Mouse (Mus musculus): ENCODE measurements around the gene Defb25. TPM values are rescaled to one million over a fixed set of nuclear protein-coding genes. Genes with fewer than 3 reads are reported as not detected.

The Defb25 gene
- polyA plus RNA-seq, 1 experiment = 2.0 TPM

DNA sequence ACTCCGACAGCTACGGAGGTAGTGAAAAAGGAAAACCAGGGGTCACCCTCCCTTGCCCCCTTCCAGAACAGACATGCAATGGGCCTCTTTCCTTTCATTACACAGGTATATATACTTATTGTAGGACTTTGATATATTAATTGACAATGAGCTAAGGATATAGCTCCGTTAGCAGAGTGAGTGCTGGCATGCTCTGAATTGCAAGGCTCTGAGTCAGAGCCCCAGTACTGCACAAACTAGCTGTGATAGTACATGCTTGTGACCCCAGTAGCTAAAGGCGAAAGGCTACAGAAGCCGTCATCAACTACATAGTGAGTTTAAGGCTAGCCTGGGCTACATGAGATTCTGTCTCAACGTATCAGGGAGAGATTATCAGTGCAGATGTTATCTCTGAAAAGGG, 7.1 kb upstream of the Defb25 start:
- no peak for TF ChIP-seq POLR2A (IDR thresholded peaks at IDR 0.05; ENCODE audit: low read depth, low read length)
- Histone ChIP-seq H3K27ac (ENCODE audit: insufficient read depth, low read length) (no peak overlapping the region), H3K4me3 (ENCODE audit: insufficient read depth, low read length) (no peak overlapping the region), H3K4me1 (ENCODE audit: control insufficient read depth, insufficient read depth, low read length) (no peaks in the 10 kb centered on the region)

DNA sequence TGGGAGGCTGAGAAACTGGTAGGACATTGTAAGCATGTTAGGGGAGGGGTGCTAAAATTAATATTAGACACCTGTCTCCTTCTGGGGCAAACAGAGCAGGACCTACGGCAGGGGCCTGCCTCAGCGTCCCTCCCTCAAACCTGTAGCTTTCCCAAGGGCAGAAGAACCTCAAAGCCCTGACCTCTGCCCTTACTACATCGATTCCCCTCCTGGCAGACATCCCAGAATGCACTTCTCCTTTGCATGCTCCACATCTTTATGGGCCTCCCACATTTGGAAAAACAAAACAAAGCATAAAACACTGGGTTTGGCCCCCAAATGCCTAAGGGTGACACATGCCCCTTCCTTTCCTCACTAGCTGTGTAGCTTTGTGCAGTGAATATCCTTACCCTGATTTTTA, 6.4 kb upstream of the Defb25 start:
- H3K4me3 ChIP-seq (ENCODE audit: insufficient read depth, low read length) = no peak overlapping the region
- TF ChIP-seq POLR2A (IDR thresholded peaks at IDR 0.05; ENCODE audit: low read depth, low read length) (no peak), CTCF (IDR thresholded peaks at IDR 0.05; ENCODE audit: borderline replicate concordance, insufficient read depth, low read length) (no peak)
- no peak overlapping the region for H3K27ac ChIP-seq (ENCODE audit: insufficient read depth, low read length)
- no peaks in the 10 kb centered on the region for H3K4me1 ChIP-seq (ENCODE audit: control insufficient read depth, insufficient read depth, low read length)

DNA sequence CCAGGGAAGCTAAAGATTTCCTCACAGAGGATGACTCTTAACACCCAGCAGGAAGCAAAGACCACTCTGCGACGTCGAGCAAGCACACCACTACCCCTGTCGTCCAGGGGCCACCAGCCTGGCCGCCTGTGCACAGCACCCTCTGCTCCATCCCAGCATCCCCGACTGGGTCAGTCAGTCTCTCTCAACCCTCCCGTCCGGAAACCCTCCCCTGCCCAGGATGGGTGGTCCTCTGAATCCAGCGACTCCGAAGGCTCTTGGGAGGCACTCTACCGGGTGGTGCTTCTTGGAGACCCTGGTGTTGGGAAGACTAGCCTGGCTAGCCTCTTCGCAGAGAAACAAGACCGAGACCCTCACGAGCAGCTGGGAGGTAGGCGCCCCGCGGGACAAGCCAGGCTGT, 5.2 kb upstream of the Defb25 start:
- no peaks in the 10 kb centered on the region for H3K4me1 ChIP-seq (ENCODE audit: control insufficient read depth, insufficient read depth, low read length)
- H3K4me3 ChIP-seq (ENCODE audit: insufficient read depth, low read length) = no peak overlapping the region
- TF ChIP-seq CTCF (IDR thresholded peaks at IDR 0.05; ENCODE audit: borderline replicate concordance, insufficient read depth, low read length) (no peak), POLR2A (IDR thresholded peaks at IDR 0.05; ENCODE audit: low read depth, low read length) (no peak)

GRCm38 (mm10) chr2:152626774-152627591, 4.1 kb upstream of the Defb25 start, which contains the start of gene Rem1:
TSS of gene Rem1 (plus strand) at chr2:152626951.
- TF ChIP-seq CTCF (IDR thresholded peaks at IDR 0.05; ENCODE audit: borderline replicate concordance, insufficient read depth, low read length) = no peak
- TF ChIP-seq POLR2A (IDR thresholded peaks at IDR 0.05; ENCODE audit: low read depth, low read length) = no peak
- Histone ChIP-seq H3K27ac (ENCODE audit: insufficient read depth, low read length) (no peak within 1 kb of the TSS), H3K4me1 (ENCODE audit: control insufficient read depth, insufficient read depth, low read length) (no peaks in the 10 kb centered on the region), H3K4me3 (ENCODE audit: insufficient read depth, low read length) (peak within 1 kb of the TSS; percentile 22)

More for the DNA sequence above, 5.2 kb upstream of the Defb25 start:
- H3K27ac ChIP-seq (ENCODE audit: insufficient read depth, low read length) = no peak overlapping the region

- TF ChIP-seq CTCF (IDR thresholded peaks at IDR 0.05; ENCODE audit: borderline replicate concordance, insufficient read depth, low read length) (no peak), POLR2A (IDR thresholded peaks at IDR 0.05; ENCODE audit: low read depth, low read length) (no peak)
- no peaks in the 10 kb centered on the region for H3K4me1 ChIP-seq (ENCODE audit: control insufficient read depth, insufficient read depth, low read length)
- H3K4me3 ChIP-seq (ENCODE audit: insufficient read depth, low read length) = no peak overlapping the region
- no peak overlapping the region for H3K27ac ChIP-seq (ENCODE audit: insufficient read depth, low read length)
These were observed 2.4 kb upstream of the Defb25 start for GRCm38 (mm10) chr2:152625256-152625655.

- Histone ChIP-seq H3K4me1 (ENCODE audit: control insufficient read depth, insufficient read depth, low read length) (no peaks in the 10 kb centered on the region), H3K27ac (ENCODE audit: insufficient read depth, low read length) (no peak overlapping the region), H3K4me3 (ENCODE audit: insufficient read depth, low read length) (no peak overlapping the region)
- TF ChIP-seq CTCF (IDR thresholded peaks at IDR 0.05; ENCODE audit: borderline replicate concordance, insufficient read depth, low read length) (no peak), POLR2A (IDR thresholded peaks at IDR 0.05; ENCODE audit: low read depth, low read length) (no peak)
These were observed 1.7 kb upstream of the Defb25 start for GRCm38 (mm10) chr2:152624566-152624965.

- H3K27ac ChIP-seq (ENCODE audit: insufficient read depth, low read length) = no peak overlapping the region
- H3K4me1 ChIP-seq (ENCODE audit: control insufficient read depth, insufficient read depth, low read length) = no peaks in the 10 kb centered on the region
- H3K4me3 ChIP-seq (ENCODE audit: insufficient read depth, low read length) = no peak overlapping the region
- TF ChIP-seq POLR2A (IDR thresholded peaks at IDR 0.05; ENCODE audit: low read depth, low read length) = no peak
- TF ChIP-seq CTCF (IDR thresholded peaks at IDR 0.05; ENCODE audit: borderline replicate concordance, insufficient read depth, low read length) = no peak
These were observed 702 bp downstream of the Defb25 start for GRCm38 (mm10) chr2:152622151-152622550.

GRCm38 (mm10) chr2:152620367-152621134, 2.3 kb downstream of the Defb25 start:
- TF ChIP-seq CTCF (IDR thresholded peaks at IDR 0.05; ENCODE audit: borderline replicate concordance, insufficient read depth, low read length) (no peak), POLR2A (IDR thresholded peaks at IDR 0.05; ENCODE audit: low read depth, low read length) (no peak)
- no peaks in the 10 kb centered on the region for H3K4me1 ChIP-seq (ENCODE audit: control insufficient read depth, insufficient read depth, low read length)
- no peak overlapping the region for H3K27ac ChIP-seq (ENCODE audit: insufficient read depth, low read length)
- H3K4me3 ChIP-seq (ENCODE audit: insufficient read depth, low read length) = no peak overlapping the region

GRCm38 (mm10) chr2:152617374-152617773, 5.5 kb downstream of the Defb25 start:
- Histone ChIP-seq H3K4me3 (ENCODE audit: insufficient read depth, low read length) (no peak overlapping the region), H3K4me1 (ENCODE audit: control insufficient read depth, insufficient read depth, low read length) (no peaks in the 10 kb centered on the region), H3K27ac (ENCODE audit: insufficient read depth, low read length) (no peak overlapping the region)
- TF ChIP-seq CTCF (IDR thresholded peaks at IDR 0.05; ENCODE audit: borderline replicate concordance, insufficient read depth, low read length) (0 out of 2 replicates have a peak, but pooled peaks have one; percentile 6), POLR2A (IDR thresholded peaks at IDR 0.05; ENCODE audit: low read depth, low read length) (no peak)

- Histone ChIP-seq H3K4me3 (ENCODE audit: insufficient read depth, low read length) (no peak overlapping the region), H3K27ac (ENCODE audit: insufficient read depth, low read length) (no peak overlapping the region), H3K4me1 (ENCODE audit: control insufficient read depth, insufficient read depth, low read length) (no peaks in the 10 kb centered on the region)
- TF ChIP-seq POLR2A (IDR thresholded peaks at IDR 0.05; ENCODE audit: low read depth, low read length) (no peak), CTCF (IDR thresholded peaks at IDR 0.05; ENCODE audit: borderline replicate concordance, insufficient read depth, low read length) (no peak)
These were observed 6.4 kb downstream of the Defb25 start for GRCm38 (mm10) chr2:152616470-152616869.

Measured in embryonic fibroblast, embryonic 13.5 days (primary cell).